Mouse (Mus musculus): ENCODE measurements around the gene Snrpa1. TPM values are rescaled to one million over a fixed set of nuclear protein-coding genes. Genes with fewer than 3 reads are reported as not detected.

Gene Snrpa1
- polyA plus RNA-seq, 1 experiment: 60.4 TPM

DNA sequence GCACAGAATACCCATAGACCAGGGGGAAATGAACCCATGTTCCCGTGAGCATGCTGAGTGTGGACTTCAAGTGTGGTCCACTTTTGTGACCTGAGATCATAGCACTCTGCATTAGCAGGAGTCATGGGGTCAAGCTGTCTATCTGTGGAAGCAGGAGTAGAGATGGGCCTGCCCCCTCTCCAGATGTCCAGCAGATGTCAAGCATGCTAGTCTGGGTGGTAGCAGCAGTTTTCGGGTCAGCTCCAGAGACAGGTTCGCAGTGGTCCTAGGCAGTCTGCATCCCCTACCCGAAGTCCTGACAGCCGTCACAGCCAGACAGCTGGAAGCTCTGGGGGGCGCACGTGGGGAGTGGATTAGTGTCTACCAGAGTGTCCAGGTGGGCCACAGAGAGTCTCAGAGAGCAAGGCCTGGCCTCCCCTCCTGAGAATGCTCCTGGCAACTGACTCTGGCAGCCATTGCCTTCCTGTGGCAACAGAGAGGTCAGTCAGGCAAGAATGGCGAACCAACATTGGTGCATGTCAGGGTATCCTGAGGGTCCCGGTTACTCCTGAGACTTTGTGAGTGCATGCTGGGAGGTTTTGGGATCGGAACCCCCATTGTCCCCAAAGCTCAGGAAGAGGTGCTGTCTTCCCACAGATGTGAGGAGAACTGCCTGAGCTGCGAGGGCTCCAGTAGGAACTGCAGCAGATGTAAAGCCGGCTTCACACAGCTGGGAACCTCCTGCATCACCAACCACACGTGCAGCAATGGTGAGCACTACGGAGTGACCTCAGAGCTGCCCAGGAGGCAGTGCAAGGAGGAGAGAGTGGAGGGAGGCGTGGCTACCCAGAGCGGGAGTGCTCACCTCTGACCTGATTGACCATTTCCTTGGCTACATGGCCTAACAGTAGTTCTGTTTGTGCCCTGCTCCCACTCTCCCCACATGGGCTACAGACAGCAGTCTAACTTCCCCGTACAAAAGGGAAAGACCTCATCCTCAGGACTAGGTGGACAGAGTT, 11.6 kb upstream of the Snrpa1 start:
- no peak for TF ChIP-seq POLR2A (IDR thresholded peaks at IDR 0.05; ENCODE audit: borderline replicate concordance, extremely low read depth, insufficient read depth, insufficient read length, poor library complexity, severe bottlenecking)
- no peak for DNase-seq (ENCODE audit: low read depth)

DNA sequence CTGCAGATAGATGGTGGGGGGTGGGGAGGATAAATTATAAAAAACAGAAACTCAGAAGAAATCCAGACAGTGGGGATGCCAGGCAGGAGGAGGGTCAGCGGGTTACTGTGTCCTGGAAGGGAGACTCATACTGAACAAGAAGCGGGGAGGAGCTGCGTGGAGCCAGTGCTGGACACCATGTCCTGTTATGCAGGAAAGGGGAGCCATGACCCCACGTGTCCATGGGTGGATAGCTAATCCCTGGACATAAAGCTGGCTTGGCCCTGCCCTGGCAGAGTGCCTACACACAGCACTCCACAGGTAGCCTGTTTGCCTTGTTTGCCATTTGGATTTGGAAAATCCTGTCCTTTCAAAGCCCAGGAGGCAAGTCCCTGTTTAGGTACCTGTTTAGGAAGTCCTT, 10.8 kb upstream of the Snrpa1 start:
- TF ChIP-seq CTCF (IDR thresholded peaks at IDR 0.05; ENCODE audit: borderline replicate concordance, extremely low read depth, insufficient read depth, insufficient read length) (no peak), POLR2A (IDR thresholded peaks at IDR 0.05; ENCODE audit: borderline replicate concordance, extremely low read depth, insufficient read depth, insufficient read length, poor library complexity, severe bottlenecking) (no peak)
- DNase-seq (ENCODE audit: low read depth): no peak

DNA sequence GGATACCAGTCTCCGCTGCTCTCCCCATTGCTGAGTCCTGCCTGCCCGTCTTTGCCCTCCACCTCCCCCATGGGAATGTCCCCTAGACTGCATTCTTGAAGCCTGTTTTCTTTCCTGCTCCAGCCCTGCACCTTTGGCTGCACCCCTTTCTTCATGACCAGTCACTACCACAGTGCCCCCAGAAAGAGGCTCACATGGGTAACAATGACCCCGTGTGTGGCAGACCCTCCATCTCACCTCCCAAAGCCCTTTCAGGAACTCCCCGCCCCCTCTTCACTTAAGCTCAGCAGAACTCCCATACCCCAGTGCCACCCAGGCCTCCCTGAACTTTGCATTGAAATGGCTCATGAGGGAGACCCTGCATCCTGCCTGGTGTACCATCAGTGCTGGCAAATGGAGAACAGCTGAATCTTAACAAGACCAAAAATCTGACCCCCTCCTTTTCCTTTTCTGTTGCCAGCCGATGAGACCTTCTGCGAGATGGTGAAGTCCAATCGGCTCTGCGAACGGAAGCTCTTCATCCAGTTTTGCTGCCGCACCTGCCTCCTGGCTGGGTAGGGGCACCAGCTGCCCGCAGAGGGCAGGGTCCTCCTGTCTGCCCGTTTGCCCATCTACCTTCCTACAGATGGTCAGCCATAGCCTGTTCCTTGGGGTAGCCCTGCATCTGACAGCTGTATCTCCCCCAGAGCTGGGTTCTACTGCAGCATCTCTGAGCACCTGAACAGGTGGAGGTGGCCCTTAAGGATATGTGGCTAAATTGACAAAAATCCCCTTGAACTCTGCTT, 10.2 kb upstream of the Snrpa1 start:
- no peak for DNase-seq (ENCODE audit: low read depth)
- TF ChIP-seq CTCF (IDR thresholded peaks at IDR 0.05; ENCODE audit: borderline replicate concordance, extremely low read depth, insufficient read depth, insufficient read length) (no peak), POLR2A (IDR thresholded peaks at IDR 0.05; ENCODE audit: borderline replicate concordance, extremely low read depth, insufficient read depth, insufficient read length, poor library complexity, severe bottlenecking) (no peak)

DNA sequence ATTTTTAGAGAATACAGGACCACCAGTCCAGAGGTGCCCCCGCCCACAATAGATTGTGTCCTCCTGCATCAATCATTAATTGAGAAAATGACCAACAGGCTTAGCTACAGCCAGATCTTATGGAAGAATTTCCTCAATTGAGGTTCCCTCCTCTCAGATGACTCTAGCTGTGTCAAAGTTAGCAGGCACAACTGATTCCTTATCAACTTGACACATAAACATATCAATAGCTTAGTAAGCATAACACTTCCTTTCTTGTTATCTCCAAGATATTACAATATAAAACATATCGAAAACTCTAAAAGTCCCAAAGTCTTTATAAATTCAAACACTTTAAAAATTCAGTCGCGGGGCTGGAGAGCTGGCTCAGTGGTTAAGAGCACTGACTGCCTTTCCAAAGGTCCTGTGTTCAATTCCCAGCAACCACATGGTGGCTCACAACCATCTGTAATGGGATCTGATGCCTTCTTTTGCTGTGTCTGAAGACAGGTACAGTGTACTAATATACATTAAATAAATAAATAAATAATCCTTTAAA, 4.8 kb upstream of the Snrpa1 start:
- TF ChIP-seq CTCF (IDR thresholded peaks at IDR 0.05; ENCODE audit: borderline replicate concordance, extremely low read depth, insufficient read depth, insufficient read length): no peak
- TF ChIP-seq POLR2A (IDR thresholded peaks at IDR 0.05; ENCODE audit: borderline replicate concordance, extremely low read depth, insufficient read depth, insufficient read length, poor library complexity, severe bottlenecking): no peak
- no peak for DNase-seq (ENCODE audit: low read depth)

DNA sequence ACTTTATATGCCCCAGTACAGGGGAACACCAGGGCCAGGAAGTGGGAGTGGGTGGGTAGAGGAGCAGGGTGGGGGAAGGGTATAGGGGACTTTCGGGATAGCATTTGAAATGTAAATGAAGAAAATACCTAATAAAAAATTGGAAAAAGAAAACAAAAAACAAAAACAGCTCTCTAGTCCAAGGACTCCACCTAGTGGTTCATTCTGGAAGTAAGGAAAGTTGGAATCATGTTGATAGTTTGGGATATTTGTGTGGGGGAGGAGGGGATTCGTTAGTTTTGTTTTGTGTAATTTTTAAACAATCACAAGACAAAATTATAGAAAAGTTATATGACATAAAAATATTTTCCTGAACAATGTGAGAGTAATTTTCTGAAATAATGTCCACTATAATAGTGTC, 3.4 kb upstream of the Snrpa1 start:
- peak; percentile 56 for DNase-seq (ENCODE audit: low read depth)
- TF ChIP-seq CTCF (IDR thresholded peaks at IDR 0.05; ENCODE audit: borderline replicate concordance, extremely low read depth, insufficient read depth, insufficient read length): peak; percentile 25; the same call in 1 of the 2 replicates

DNA sequence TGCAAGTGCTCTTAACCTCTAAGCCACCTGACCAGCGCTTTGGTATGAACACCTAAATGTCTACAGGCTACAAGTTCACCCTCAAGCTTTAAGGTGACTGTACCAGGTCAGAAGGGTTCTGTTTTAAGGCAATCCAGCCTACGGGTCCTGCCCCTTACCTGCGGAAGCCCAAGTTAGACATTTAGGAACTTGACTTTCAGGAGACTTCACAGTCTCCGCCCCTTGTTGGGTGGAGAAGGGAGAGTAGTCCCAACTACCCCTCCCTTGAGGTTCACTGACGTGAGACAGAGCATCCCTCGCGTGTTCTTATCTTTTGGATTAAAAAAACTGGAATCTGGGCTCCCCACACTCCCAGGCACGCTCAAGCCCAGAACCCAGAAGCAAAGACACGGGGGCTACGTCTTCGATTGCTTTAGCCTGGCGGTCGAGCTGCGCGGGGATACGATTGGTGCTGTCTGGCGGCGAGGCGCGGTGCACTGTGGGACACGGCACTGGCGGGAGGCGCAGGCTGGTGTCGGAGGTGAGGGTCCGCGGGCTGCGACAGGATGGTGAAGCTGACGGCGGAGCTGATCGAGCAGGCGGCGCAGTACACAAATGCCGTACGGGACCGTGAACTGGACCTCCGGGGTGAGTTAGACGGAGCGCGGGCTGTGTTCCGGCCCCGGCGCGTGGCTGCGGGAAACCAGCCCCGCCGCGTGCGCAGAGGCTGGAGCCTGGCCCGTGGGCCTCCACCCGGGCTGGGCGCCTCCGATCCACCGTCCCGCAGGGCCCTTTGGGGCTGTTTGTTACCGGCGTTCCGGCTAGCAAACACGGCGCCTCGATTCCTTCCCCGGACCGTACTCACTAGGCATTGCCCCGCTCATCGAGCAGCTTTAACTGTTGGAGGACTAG, 1.5 kb downstream of the Snrpa1 start:
- TF ChIP-seq CTCF (IDR thresholded peaks at IDR 0.05; ENCODE audit: borderline replicate concordance, extremely low read depth, insufficient read depth, insufficient read length) (no peak), POLR2A (IDR thresholded peaks at IDR 0.05; ENCODE audit: borderline replicate concordance, extremely low read depth, insufficient read depth, insufficient read length, poor library complexity, severe bottlenecking) (peak; percentile 76; the same call in 1 of the 2 replicates)

DNA sequence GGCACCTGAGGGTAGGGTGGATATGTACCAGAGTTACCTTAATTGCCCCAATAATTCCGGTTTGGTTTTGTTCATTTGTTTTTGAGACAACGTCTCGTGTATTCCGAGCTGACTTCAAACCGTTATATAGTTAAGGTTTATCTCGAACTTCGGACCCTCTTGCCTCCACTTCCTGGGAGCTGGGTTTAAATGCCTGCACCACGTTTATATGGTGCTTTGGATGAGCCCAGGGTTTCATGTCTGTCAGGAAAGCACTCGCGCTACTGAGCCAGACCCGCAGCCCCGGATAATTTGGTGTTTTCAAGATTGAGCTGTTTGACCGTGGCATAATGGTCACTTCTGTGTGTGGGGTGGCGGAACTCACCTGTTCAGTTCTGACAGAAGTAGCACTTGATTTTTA, 2.3 kb downstream of the Snrpa1 start:
- no peak for TF ChIP-seq POLR2A (IDR thresholded peaks at IDR 0.05; ENCODE audit: borderline replicate concordance, extremely low read depth, insufficient read depth, insufficient read length, poor library complexity, severe bottlenecking)
- TF ChIP-seq CTCF (IDR thresholded peaks at IDR 0.05; ENCODE audit: borderline replicate concordance, extremely low read depth, insufficient read depth, insufficient read length): no peak
- no peak for DNase-seq (ENCODE audit: low read depth)

More for the DNA sequence above, 1.5 kb downstream of the Snrpa1 start:
- peak; percentile 96 for DNase-seq (ENCODE audit: low read depth)

DNA sequence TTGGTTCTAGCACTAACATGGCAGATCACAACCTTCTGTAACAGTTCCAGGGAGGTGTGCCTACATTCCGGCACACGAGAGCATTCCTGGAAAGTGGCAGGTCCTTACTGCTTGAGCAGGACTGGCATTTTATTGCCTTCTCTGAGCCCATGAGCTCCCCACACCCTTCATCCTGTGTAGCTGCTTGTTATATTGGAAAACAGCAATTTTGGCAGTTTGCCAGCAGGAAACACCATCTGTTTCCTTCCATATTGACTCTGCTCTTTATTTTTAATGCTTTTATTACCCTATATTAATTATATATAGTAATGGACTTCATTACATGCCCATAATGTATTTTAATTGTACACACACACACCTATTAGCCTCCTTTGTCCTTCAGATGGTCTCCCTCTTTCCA, 17.6 kb downstream of the Snrpa1 start:
- TF ChIP-seq CTCF (IDR thresholded peaks at IDR 0.05; ENCODE audit: borderline replicate concordance, extremely low read depth, insufficient read depth, insufficient read length) (no peak), POLR2A (IDR thresholded peaks at IDR 0.05; ENCODE audit: borderline replicate concordance, extremely low read depth, insufficient read depth, insufficient read length, poor library complexity, severe bottlenecking) (no peak)
- DNase-seq (ENCODE audit: low read depth): peak; percentile 73

DNA sequence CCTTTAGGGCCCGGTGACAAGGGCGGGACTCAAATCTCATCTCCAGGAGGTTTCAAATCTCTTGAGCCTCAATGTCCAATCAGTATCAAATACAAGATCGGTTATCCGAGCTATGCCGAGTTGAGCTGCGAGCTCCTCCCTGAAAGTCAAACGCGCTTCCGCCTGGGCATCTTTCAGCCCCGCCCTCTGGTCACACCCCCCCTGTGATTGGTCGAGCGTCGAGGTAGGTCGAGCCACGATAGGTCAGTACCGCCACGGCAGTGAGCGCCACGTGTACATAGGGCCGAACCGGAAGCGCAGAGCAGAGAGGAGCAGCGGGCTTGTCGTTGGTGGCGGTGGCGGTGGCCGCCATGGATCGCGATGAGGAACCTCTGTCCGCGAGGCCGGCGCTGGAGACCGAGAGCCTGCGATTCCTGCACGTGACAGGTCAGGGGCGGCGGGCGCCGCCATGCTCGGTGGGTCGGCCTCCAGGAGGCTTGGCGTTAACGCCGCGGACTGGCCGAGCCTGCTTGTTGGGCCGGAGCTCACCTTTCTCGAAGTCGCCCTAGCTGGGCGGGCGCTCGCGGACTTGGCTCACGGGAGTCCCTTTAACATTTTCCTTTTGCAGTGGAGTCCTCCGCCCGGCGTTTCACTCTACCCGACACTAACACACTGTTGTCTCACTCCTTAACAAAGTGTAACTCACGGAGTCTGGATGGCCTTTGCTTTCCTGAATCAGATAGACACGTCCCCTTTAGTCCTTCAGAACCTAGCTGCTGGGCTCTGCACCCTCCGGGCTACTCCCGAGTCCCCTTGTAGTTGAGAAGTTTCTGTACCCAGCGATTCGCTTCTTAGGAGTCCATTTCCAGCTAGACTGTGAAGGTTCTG, 20.8 kb downstream of the Snrpa1 start, which contains the start of gene Selenos:
TSS of gene Selenos (plus strand) at position 286 of the 867 bp plus-strand sequence.
- peak; percentile 71; the same call in 1 of the 2 replicates for TF ChIP-seq POLR2A (IDR thresholded peaks at IDR 0.05; ENCODE audit: borderline replicate concordance, extremely low read depth, insufficient read depth, insufficient read length, poor library complexity, severe bottlenecking)
- no peak for TF ChIP-seq CTCF (IDR thresholded peaks at IDR 0.05; ENCODE audit: borderline replicate concordance, extremely low read depth, insufficient read depth, insufficient read length)
- DNase-seq (ENCODE audit: low read depth): peak; percentile 99

DNA sequence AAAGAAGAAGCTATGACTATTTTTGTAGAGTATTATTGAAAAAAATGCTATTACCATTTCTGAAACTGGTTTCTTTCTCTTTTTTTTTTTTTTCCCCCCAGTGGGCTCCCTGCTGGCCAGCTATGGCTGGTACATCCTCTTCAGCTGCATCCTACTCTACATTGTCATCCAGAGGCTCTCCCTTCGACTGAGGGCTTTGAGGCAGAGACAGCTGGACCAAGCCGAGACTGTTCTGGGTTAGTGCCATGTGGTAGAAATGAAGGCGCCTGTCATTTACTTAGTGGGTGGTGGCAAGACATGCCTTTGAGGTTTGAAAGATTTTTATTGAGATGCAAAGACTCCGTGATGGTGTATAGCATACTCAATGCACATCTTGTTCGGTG, 21.4 kb downstream of the Snrpa1 start:
- no peak for DNase-seq (ENCODE audit: low read depth)
- no peak for TF ChIP-seq POLR2A (IDR thresholded peaks at IDR 0.05; ENCODE audit: borderline replicate concordance, extremely low read depth, insufficient read depth, insufficient read length, poor library complexity, severe bottlenecking)
- TF ChIP-seq CTCF (IDR thresholded peaks at IDR 0.05; ENCODE audit: borderline replicate concordance, extremely low read depth, insufficient read depth, insufficient read length): no peak
